Mouse (Mus musculus) liver, embryonic 11.5 days (tissue): ENCODE data around the gene Clic1. TPM values are rescaled to one million over a fixed set of nuclear protein-coding genes. Genes with fewer than 3 reads are reported as not detected.

Source experiments
- ATAC-seq: fragments of 200-750 bp; cut with Nextera tagmentation; replicated peaks from 2 replicates; pipeline ENCODE4 v1.8.0; 2017; ENCODE audit warnings: moderate number of reproducible peaks, mild to moderate bottlenecking, moderate TSS enrichment, moderate library complexity; ENCODE audit not compliant: low FRiP score
- DNase-seq: peaks from one replicate; pipeline ENCODE4 v3.0.0-alpha.2; 2017; ENCODE audit warnings: low spot score
- H3K27ac ChIP-seq: fragments of 300-500 bp; sonication (generic); 2 replicates; pipeline ENCODE4 v1.5.1; 2014; ENCODE audit warnings: mild to moderate bottlenecking, low read depth, low read length, control low read depth
- H3K27me3 ChIP-seq: fragments of 300-500 bp; sonication (generic); replicated peaks from 2 replicates; pipeline ENCODE4 v1.6.1; 2014; ENCODE audit warnings: low read length, mixed read lengths; ENCODE audit not compliant: control insufficient read depth, insufficient read depth
- H3K36me3 ChIP-seq: fragments of 300-500 bp; sonication (generic); 2 replicates; pipeline ENCODE4 v1.6.1; 2014; ENCODE audit warnings: mild to moderate bottlenecking, low read length, moderate library complexity, mixed read lengths; ENCODE audit not compliant: control insufficient read depth, insufficient read depth
- H3K4me1 ChIP-seq: fragments of 300-500 bp; sonication (generic); replicated peaks from 2 replicates; pipeline ENCODE4 v1.6.1; 2014; ENCODE audit warnings: low read length, mixed read lengths; ENCODE audit not compliant: control insufficient read depth, insufficient read depth
- H3K4me2 ChIP-seq: fragments of 300-500 bp; sonication (generic); 2 replicates; pipeline ENCODE4 v1.6.1; 2014; ENCODE audit warnings: mild to moderate bottlenecking, control low read depth, moderate library complexity
- H3K4me3 ChIP-seq: fragments of 300-500 bp; sonication (generic); 2 replicates; pipeline ENCODE4 v1.5.1; 2014; ENCODE audit warnings: low read depth, low read length, control low read depth
- H3K9ac ChIP-seq: fragments of 300-500 bp; sonication (generic); 2 replicates; pipeline ENCODE4 v1.6.1; 2014; ENCODE audit warnings: low read depth, low read length, control low read depth
- H3K9me3 ChIP-seq: fragments of 300-500 bp; sonication (generic); 2 replicates; pipeline ENCODE4 v1.6.1; 2016; ENCODE audit warnings: low read length, inconsistent platforms, mixed read lengths; ENCODE audit not compliant: control insufficient read depth
- WGBS: fragments of 180-500 bp; shearing (Covaris S2); extraction: QIAGEN DNeasy Blood & Tissue Kit; methylation state at CpG from one replicate; pipeline ENCODE4 v1.1.7; 2014; 5-methylcytosine and 5-hydroxymethylcytosine counted together
- polyA plus RNA-seq: library from polyadenylated mRNA; unstranded; fragments of >200 nt; fragmentation: Nextera tagmentation; extraction: Ambion mirVana; gene quantifications from 2 replicates; pipeline ENCODE4 v1.2.1, GENCODE M21; 2014

Clic1 gene
- polyA plus RNA-seq, 1 experiment from 2014 or later = 118 TPM

DNA sequence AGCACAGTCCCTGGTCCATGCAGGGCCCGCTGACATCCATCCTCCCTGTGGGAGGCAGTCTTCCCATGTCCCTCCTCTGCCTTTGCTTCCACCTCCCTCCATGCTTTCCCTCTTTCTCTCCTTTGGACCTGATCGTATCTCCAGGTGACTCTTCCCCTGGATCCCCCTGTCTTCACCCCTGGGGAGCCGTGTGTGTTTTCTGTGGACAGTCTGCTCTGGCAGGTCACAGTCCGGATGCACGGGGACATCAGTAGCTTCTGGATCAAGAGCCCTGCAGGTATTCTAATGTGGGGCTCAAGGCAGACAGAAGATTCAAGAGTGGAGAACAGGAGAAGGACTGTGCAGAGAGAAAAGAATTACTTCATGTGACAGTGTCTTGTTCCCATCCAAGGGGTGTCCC is 26.5 kb upstream of the Clic1 start:
- DNase-seq (no peak), ATAC-seq (no peak)
- Histone ChIP-seq H3K4me3 (no peak overlapping the region), H3K4me1 (peaks cover 53% of the 10 kb centered on the region), H3K27ac (peak overlapping the region; percentile 41; the same call in 1 of the 2 replicates), H3K9me3 (no peaks in the 10 kb centered on the region), H3K9ac (no peak overlapping the region), H3K27me3 (no peaks in the 10 kb centered on the region), H3K4me2 (peak overlapping the region; percentile 12; the same call in 1 of the 2 replicates), H3K36me3 (no peaks in the 10 kb centered on the region)
- 83% methylated on average over 5 of the region's 5 CpGs for WGBS

DNA sequence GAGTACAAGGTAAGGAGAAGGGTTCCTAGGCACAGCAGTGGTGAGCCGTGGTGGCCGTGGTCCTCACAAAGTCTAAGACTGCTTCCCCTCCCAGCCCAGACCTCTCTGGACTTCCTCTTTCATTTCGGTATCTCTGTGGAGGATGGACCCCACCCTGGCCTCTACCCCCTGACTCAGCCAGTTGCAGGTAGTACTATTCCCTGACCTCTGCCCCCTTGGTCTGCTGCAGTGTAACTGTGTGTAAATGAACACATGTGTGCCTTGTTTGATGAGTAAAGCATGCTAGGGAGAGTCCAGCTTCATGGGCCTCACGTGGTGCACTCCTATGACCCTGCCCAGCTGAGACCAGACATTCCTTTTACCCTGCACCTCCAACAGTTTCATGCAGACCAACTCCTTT is 26.0 kb upstream of the Clic1 start:
- H3K4me3 ChIP-seq = no peak overlapping the region
- no peak for ATAC-seq
- no peaks in the 10 kb centered on the region for H3K36me3 ChIP-seq
- H3K4me2 ChIP-seq = peak overlapping the region; percentile 12; the same call in 1 of the 2 replicates
- no peak for DNase-seq
- no peaks in the 10 kb centered on the region for H3K27me3 ChIP-seq
- H3K9me3 ChIP-seq = no peaks in the 10 kb centered on the region
- no peak overlapping the region for H3K9ac ChIP-seq
- WGBS = 36% methylated on average over 4 of the region's 4 CpGs
- peak overlapping the region; percentile 41; the same call in 1 of the 2 replicates for H3K27ac ChIP-seq
- peaks cover 55% of the 10 kb centered on the region for H3K4me1 ChIP-seq

GRCm38 (mm10) chr17:35024261-35024660 is 25.5 kb upstream of the Clic1 start:
- 54% methylated on average over 13 of the region's 13 CpGs for WGBS
- Histone ChIP-seq H3K27ac (no peak overlapping the region), H3K36me3 (no peaks in the 10 kb centered on the region), H3K4me1 (peaks cover 55% of the 10 kb centered on the region), H3K9me3 (no peaks in the 10 kb centered on the region), H3K27me3 (no peaks in the 10 kb centered on the region), H3K4me2 (no peak overlapping the region), H3K9ac (no peak overlapping the region), H3K4me3 (no peak overlapping the region)
- DNase-seq (no peak), ATAC-seq (no peak)

DNA sequence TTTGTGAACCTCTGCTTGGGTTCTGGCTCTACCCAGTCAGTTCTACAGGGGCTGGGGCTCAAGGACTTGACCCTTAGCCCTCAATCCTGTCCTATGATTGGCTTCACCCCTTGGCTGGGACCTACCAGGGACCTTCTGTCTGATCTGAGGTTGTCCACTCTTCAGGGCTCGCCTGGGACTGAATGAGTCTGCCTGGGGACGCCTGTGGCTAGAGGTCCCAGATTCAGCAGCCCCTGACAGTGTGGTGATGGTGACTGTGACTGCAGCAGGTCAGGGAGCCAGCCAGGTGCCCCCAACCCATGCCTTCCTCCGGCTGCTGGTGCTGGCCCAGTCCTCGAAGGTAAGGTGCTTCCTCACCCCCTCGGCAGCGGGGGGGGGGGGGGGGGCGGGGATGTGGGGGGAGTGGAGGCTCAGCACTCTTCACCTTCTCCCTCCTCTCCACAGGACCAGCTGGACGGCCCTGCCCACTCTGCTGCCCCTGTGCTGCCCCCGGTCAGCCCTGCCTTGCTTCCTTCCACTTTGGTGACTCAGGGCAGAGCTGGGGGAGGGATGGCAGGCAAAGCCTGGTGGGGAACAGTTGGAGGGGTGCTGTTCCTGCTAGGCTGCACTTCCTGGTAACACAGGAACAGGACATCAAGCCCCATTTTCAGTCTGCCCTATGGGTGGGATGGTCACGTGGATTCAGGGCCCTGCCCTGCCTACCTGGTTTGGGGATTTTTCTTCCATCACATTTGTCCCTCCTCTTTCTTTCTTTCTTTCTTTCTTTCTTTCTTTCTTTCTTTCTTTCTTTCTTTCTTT is 24.9 kb upstream of the Clic1 start:
- peaks cover 62% of the 10 kb centered on the region for H3K4me1 ChIP-seq
- H3K36me3 ChIP-seq = no peaks in the 10 kb centered on the region
- DNase-seq = no peak
- no peaks in the 10 kb centered on the region for H3K9me3 ChIP-seq
- WGBS = 60% methylated on average over 8 of the region's 10 CpGs
- no peak for ATAC-seq
- no peak overlapping the region for H3K9ac ChIP-seq
- no peaks in the 10 kb centered on the region for H3K27me3 ChIP-seq
- H3K4me2 ChIP-seq = no peak overlapping the region
- H3K4me3 ChIP-seq = no peak overlapping the region
- no peak overlapping the region for H3K27ac ChIP-seq

DNA sequence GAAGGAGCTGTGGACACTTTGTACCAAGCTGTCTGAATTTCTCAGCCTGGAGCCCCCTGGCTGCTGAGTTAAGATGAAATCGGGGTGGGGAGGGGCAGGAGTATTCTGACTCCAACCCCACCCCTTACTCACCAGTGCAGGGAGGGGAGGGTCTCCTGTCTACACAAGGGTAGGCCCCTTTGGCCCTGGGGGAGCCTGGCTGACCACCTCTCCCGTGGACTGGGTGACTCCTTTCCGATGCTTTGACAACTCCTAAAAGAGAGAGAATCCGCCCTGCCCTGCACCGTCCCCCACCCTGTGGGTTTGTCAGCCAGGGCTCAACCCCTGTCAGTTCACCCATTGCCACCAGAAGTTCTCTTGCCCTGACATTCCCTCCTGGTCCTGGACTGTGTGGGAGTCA is 23.6 kb upstream of the Clic1 start:
- no peaks in the 10 kb centered on the region for H3K9me3 ChIP-seq
- no peaks in the 10 kb centered on the region for H3K27me3 ChIP-seq
- H3K4me3 ChIP-seq = no peak overlapping the region
- WGBS = 76% methylated on average over 5 of the region's 5 CpGs
- no peak for DNase-seq
- H3K4me2 ChIP-seq = no peak overlapping the region
- ATAC-seq = no peak
- H3K36me3 ChIP-seq = no peaks in the 10 kb centered on the region
- H3K27ac ChIP-seq = no peak overlapping the region
- H3K9ac ChIP-seq = no peak overlapping the region
- peaks cover 61% of the 10 kb centered on the region for H3K4me1 ChIP-seq

- H3K9me3 ChIP-seq = no peaks in the 10 kb centered on the region
- H3K27ac ChIP-seq = peak within 1 kb of the TSS; percentile 32; the same call in 1 of the 2 replicates
- WGBS = 54% methylated on average over 13 of the region's 13 CpGs
- H3K4me2 ChIP-seq = peak within 1 kb of the TSS; percentile 23; the same call in 1 of the 2 replicates
- H3K4me3 ChIP-seq = peak within 1 kb of the TSS; percentile 15; the same call in 1 of the 2 replicates
- peak within 1 kb of the TSS; percentile 46 for H3K9ac ChIP-seq
- H3K36me3 ChIP-seq = no peaks in the 10 kb centered on the region
- DNase-seq (no peak), ATAC-seq (0 out of 2 replicates have a peak, but pooled peaks have one; percentile 41)
- H3K4me1 ChIP-seq = peaks cover 52% of the 10 kb centered on the region
- H3K27me3 ChIP-seq = no peaks in the 10 kb centered on the region
These were observed 22.3 kb upstream of the Clic1 start, which contains the start of gene Sapcd1 for GRCm38 (mm10) chr17:35027277-35028068. TSS of gene Sapcd1 (minus strand) at chr17:35028016.

DNA sequence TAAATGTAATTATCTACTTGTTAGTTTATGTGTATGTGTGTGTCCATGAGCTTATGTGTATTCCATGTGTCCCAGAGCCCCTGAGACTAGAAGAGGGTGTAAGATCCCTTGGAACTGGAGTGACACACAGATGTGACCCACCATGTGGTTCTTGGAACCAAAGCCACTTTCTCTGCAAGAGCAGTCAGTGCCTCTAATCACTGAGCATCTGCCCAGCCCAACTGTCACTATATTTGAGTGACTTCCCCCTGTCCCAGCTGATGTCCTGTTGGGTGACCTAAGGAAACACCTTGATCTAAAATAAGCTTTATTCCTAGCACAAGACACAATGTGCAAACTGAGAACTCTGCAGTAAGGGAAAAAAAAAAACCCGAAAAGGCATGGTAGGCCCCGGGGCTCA is 21.5 kb upstream of the Clic1 start:
- DNase-seq (no peak), ATAC-seq (no peak)
- WGBS = 67% methylated on average over 2 of the region's 2 CpGs
- H3K9ac ChIP-seq = no peak overlapping the region
- H3K27ac ChIP-seq = no peak overlapping the region
- H3K4me3 ChIP-seq = no peak overlapping the region
- H3K9me3 ChIP-seq = no peaks in the 10 kb centered on the region
- no peak overlapping the region for H3K4me2 ChIP-seq
- no peaks in the 10 kb centered on the region for H3K36me3 ChIP-seq
- peaks cover 43% of the 10 kb centered on the region for H3K4me1 ChIP-seq
- no peaks in the 10 kb centered on the region for H3K27me3 ChIP-seq

- H3K4me3 ChIP-seq = no peak overlapping the region
- no peak overlapping the region for H3K27ac ChIP-seq
- WGBS = 41% methylated on average over 19 of the region's 19 CpGs
- no peaks in the 10 kb centered on the region for H3K9me3 ChIP-seq
- no peak overlapping the region for H3K4me2 ChIP-seq
- no peaks in the 10 kb centered on the region for H3K27me3 ChIP-seq
- no peaks in the 10 kb centered on the region for H3K36me3 ChIP-seq
- DNase-seq (no peak), ATAC-seq (no peak)
- H3K4me1 ChIP-seq = peaks cover 30% of the 10 kb centered on the region
- no peak overlapping the region for H3K9ac ChIP-seq
These were observed 19.9 kb upstream of the Clic1 start for GRCm38 (mm10) chr17:35029691-35030532.
